In the genomic region with DNA sequence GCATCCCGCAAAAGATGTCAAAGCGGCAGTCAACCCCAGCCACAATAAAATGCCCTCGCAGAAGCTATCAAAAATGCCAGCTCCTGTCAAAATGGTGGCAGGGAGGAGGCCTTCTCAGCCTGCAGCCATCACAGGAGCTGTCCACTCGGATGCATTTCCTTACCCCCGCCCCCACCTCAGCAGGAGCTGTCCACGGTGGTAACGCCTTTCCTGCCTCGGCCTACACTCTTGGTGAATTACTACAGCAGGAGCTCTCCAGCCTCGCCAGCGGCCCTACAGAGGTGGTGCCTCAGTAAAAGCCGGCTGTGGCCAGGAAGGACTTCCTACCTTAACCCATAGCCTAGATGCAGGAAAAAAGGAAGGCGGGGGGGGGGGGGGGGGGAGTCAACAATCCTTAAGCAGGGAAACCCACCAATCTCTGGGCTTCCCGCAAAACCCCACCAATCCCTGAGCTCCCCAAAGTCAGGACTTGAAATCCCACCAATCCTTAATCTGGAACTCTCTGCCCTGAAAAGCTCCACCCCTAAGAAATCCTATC, we compare ENCODE assay signal across 11 mouse cellular contexts. TPM values are rescaled to one million over a fixed set of nuclear protein-coding genes. Genes with fewer than 3 reads are reported as not detected.
DNase-seq lines count a peak whose midpoint lies in the region; ATAC-seq and TF ChIP-seq lines count a peak whose summit lies in the region.
"Had no signal": no experiment of that assay in that cellular context is flagged by ENCODE, and none has a peak within 500 bp of the region (broad histone marks: within the 10 kb centered on the region; RNA-seq: fewer than 3 reads in every experiment).

No protein-coding gene starts in this region.

- no peak overlapping the region for H3K27ac ChIP-seq in hindbrain, embryonic 15.5 days (replicated peaks)
- H3K27ac ChIP-seq in hindbrain, embryonic 11.5 days (ENCODE audit: low read depth, low read length) = no peak overlapping the region
- H3K27ac ChIP-seq in embryonic facial prominence, embryonic 12.5 days = no peak overlapping the region
- no peak overlapping the region for H3K27ac ChIP-seq in gastrocnemius, adult 2 months

- H3K36me3 ChIP-seq in hindbrain, embryonic 15.5 days = no peaks in the 10 kb centered on the region
- no peaks in the 10 kb centered on the region for H3K36me3 ChIP-seq in hindbrain, embryonic 11.5 days (ENCODE audit: control insufficient read depth, insufficient read depth, low read length)
- H3K36me3 ChIP-seq in embryonic facial prominence, embryonic 12.5 days = no peaks in the 10 kb centered on the region; the same call in 1 of the 2 replicates

- intact Hi-C loops in gastrocnemius, adult 2 months (cut with DNase I) = loop anchor here (2.0 kb wide), 1 partner anchor 29 kb away; no protein-coding TSS in a partner anchor

- H3K9me3 ChIP-seq in hindbrain, embryonic 15.5 days = no peaks in the 10 kb centered on the region
- no peaks in the 10 kb centered on the region for H3K9me3 ChIP-seq in hindbrain, embryonic 11.5 days (ENCODE audit: control insufficient read depth, low read length)
- no peaks in the 10 kb centered on the region for H3K9me3 ChIP-seq in embryonic facial prominence, embryonic 12.5 days

- DNase-seq in hindbrain, embryonic 11.5 days (ENCODE audit: low spot score) = no peak
- DNase-seq in spleen, postnatal 36 days (ENCODE audit: low spot score in 2 of 2) = peak; percentile 25 to 26
- no peak for DNase-seq in spleen, postnatal 14 days (ENCODE audit: low spot score in 2 of 2)
- DNase-seq in retina, postnatal 7 days (ENCODE audit: low read depth, low spot score) = peak; percentile 31
- DNase-seq in gastrocnemius, adult 2 months = no peak
- DNase-seq in spleen, adult 18-20 months = no peak
- DNase-seq: adrenal gland, postnatal 10 days; layer of hippocampus, adult 9-11 months had no signal

- 70% methylated on average over 12 of the region's 13 CpGs for WGBS in hindbrain, embryonic 15.5 days
- WGBS in hindbrain, embryonic 11.5 days = 59% methylated on average over 12 of the region's 13 CpGs
- 51% methylated on average over 12 of the region's 13 CpGs for WGBS in embryonic facial prominence, embryonic 12.5 days

- ATAC-seq in hindbrain, embryonic 15.5 days (ENCODE audit: low FRiP score, low read depth) = no peak
- ATAC-seq in hindbrain, embryonic 11.5 days (ENCODE audit: low FRiP score) = no peak
- no peak for ATAC-seq in embryonic facial prominence, embryonic 12.5 days (ENCODE audit: insufficient number of reproducible peaks, insufficient read depth, low FRiP score, low TSS enrichment)

- H3K4me3 ChIP-seq in hindbrain, embryonic 15.5 days = no peak overlapping the region
- no peak overlapping the region for H3K4me3 ChIP-seq in hindbrain, embryonic 11.5 days (ENCODE audit: low read depth, low read length)
- no peak overlapping the region for H3K4me3 ChIP-seq in embryonic facial prominence, embryonic 12.5 days
- H3K4me3 ChIP-seq in gastrocnemius, adult 2 months = no peak overlapping the region

- no peaks in the 10 kb centered on the region for H3K27me3 ChIP-seq in hindbrain, embryonic 15.5 days
- no peaks in the 10 kb centered on the region for H3K27me3 ChIP-seq in hindbrain, embryonic 11.5 days (ENCODE audit: control insufficient read depth, insufficient read depth, low read length)
- H3K27me3 ChIP-seq in embryonic facial prominence, embryonic 12.5 days = no peaks in the 10 kb centered on the region

- TF ChIP-seq CTCF in gastrocnemius, adult 2 months (IDR thresholded peaks at IDR 0.05) = no peak

- H3K4me1 ChIP-seq in hindbrain, embryonic 15.5 days (replicated peaks) = peaks cover 23% of the 10 kb centered on the region
- H3K4me1 ChIP-seq in hindbrain, embryonic 11.5 days (replicated peaks; ENCODE audit: control insufficient read depth, insufficient read depth, low read length) = no peaks in the 10 kb centered on the region
- H3K4me1 ChIP-seq in embryonic facial prominence, embryonic 12.5 days = peaks cover 12% of the 10 kb centered on the region

- peak overlapping the region; percentile 63; the same call in 1 of the 2 replicates for H3K4me2 ChIP-seq in hindbrain, embryonic 15.5 days
- H3K4me2 ChIP-seq in hindbrain, embryonic 11.5 days (replicated peaks; ENCODE audit: low read depth, low read length) = no peak overlapping the region
- H3K4me2 ChIP-seq in embryonic facial prominence, embryonic 12.5 days (replicated peaks) = peak overlapping the region; percentile 79; the same call in 1 of the 2 replicates

- H3K9ac ChIP-seq in hindbrain, embryonic 15.5 days = no peak overlapping the region
- no peak overlapping the region for H3K9ac ChIP-seq in hindbrain, embryonic 11.5 days (ENCODE audit: low read depth, low read length)
- no peak overlapping the region for H3K9ac ChIP-seq in embryonic facial prominence, embryonic 12.5 days

RNA-seq across cellular contexts. Expression of a gene that starts 1.2 kb away (rescaled TPM):
- 22.8 and 24.2 TPM in 2 replicates for polyA plus RNA-seq in hindbrain, embryonic 15.5 days (2015; fragmentation: Nextera tagmentation; extraction: Ambion mirVana)
- 19.5 and 20.2 TPM in 2 replicates for polyA plus RNA-seq in hindbrain, embryonic 11.5 days (2014; fragmentation: Nextera tagmentation; extraction: Ambion mirVana)
- 35.3 and 36.7 TPM in 2 replicates for polyA plus RNA-seq in embryonic facial prominence, embryonic 12.5 days (2016; fragmentation: Nextera tagmentation; extraction: Ambion mirVana)
- total RNA-seq in gastrocnemius, adult 2 months (2021) = 10 to 100 TPM; 14.0 to 14.9 TPM

RNA-seq across cellular contexts. Expression of a gene that starts 12.7 kb away (rescaled TPM):
- polyA plus RNA-seq in hindbrain, embryonic 15.5 days (2015; fragmentation: Nextera tagmentation; extraction: Ambion mirVana) = 0.06 and 0.08 TPM in 2 replicates
- polyA plus RNA-seq in hindbrain, embryonic 11.5 days (2014; fragmentation: Nextera tagmentation; extraction: Ambion mirVana) = not detected in 2 replicates
- not detected in 2 replicates for polyA plus RNA-seq in embryonic facial prominence, embryonic 12.5 days (2016; fragmentation: Nextera tagmentation; extraction: Ambion mirVana)
- not detected for total RNA-seq in gastrocnemius, adult 2 months (2021)
- polyA plus RNA-seq: heart, embryonic 11.5 days had no signal

RNA-seq across cellular contexts. Expression of a gene that starts 30.9 kb away (rescaled TPM):
- polyA plus RNA-seq in hindbrain, embryonic 15.5 days (2015; fragmentation: Nextera tagmentation; extraction: Ambion mirVana) = 2.7 and 3.5 TPM in 2 replicates
- 4.8 and 5.2 TPM in 2 replicates for polyA plus RNA-seq in hindbrain, embryonic 11.5 days (2014; fragmentation: Nextera tagmentation; extraction: Ambion mirVana)
- 3.1 and 3.2 TPM in 2 replicates for polyA plus RNA-seq in embryonic facial prominence, embryonic 12.5 days (2016; fragmentation: Nextera tagmentation; extraction: Ambion mirVana)
- 1 to 10 TPM; 3.3 to 3.4 TPM for total RNA-seq in gastrocnemius, adult 2 months (2021)

RNA-seq across cellular contexts. Expression of a gene that starts 35.5 kb away (rescaled TPM):
- polyA plus RNA-seq in hindbrain, embryonic 15.5 days (2015; fragmentation: Nextera tagmentation; extraction: Ambion mirVana) = 0.55 and 0.71 TPM in 2 replicates
- 2.7 and 3.0 TPM in 2 replicates for polyA plus RNA-seq in hindbrain, embryonic 11.5 days (2014; fragmentation: Nextera tagmentation; extraction: Ambion mirVana)
- polyA plus RNA-seq in embryonic facial prominence, embryonic 12.5 days (2016; fragmentation: Nextera tagmentation; extraction: Ambion mirVana) = 22.3 and 26.8 TPM in 2 replicates
- total RNA-seq in gastrocnemius, adult 2 months (2021) = over 10,000 TPM; 21,521 to 26,495 TPM

RNA-seq across cellular contexts. Expression of a gene that starts 47.8 kb away (rescaled TPM):
- 70.9 and 77.1 TPM in 2 replicates for polyA plus RNA-seq in hindbrain, embryonic 15.5 days (2015; fragmentation: Nextera tagmentation; extraction: Ambion mirVana)
- polyA plus RNA-seq in hindbrain, embryonic 11.5 days (2014; fragmentation: Nextera tagmentation; extraction: Ambion mirVana) = 38.0 and 41.0 TPM in 2 replicates
- polyA plus RNA-seq in embryonic facial prominence, embryonic 12.5 days (2016; fragmentation: Nextera tagmentation; extraction: Ambion mirVana) = 60.2 and 62.6 TPM in 2 replicates
- total RNA-seq in gastrocnemius, adult 2 months (2021) = 10 to 100 TPM; 43.0 to 48.1 TPM

Comparison
In these comparisons a context has a peak if more than half of its experiments do, and no peak if none do; other contexts are left out.
1. DNase-seq: peak in spleen, postnatal 36 days (2 of 2) and retina, postnatal 7 days (single experiment); none in hindbrain, embryonic 11.5 days (single experiment), spleen, postnatal 14 days (0 of 2), gastrocnemius, adult 2 months (single experiment) and spleen, adult 18-20 months (0 of 2).